Mouse (Mus musculus): ENCODE measurements around the gene Ccdc69.

DNA sequence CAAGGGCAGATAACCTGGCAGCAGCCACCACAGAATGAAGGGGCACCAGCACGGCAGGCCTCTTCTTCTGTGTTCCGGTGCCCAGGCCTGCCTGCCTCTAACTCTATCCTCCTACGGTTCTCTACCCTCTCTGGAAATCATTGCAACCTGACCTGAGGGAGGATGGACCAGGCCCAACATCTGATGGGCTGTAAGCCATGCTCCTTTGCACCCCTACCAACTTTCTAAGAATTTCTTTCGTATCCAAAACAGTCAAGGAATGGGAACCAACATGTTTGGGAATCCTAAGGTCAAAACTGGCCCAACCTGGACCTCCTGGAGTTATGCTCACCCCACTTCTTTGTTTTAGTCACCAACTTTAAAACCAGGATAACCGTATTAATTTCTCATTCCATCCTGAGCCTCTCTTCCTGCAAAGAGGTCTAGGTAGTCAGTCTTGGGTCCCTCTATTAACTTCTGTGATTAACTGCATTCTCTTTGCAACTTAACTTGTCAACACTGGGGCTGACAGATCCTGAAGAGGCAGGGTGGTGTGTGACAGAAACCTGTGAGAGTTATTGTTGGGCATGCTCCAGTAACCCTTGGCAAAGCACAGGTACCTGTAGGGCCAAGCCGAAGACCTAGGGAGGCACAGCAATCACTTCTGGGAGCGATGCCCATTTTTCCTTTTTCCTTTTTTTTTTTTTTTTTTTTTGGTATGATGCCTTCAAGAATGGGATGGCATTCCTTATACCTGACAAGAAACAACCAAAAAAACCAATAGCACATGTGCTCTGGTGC lies 31.8 kb upstream of the Ccdc69 start:
- no peak for TF ChIP-seq POLR2A (IDR thresholded peaks at IDR 0.05; ENCODE audit: control insufficient read depth, low read depth, low read length)
- TF ChIP-seq CTCF (IDR thresholded peaks at IDR 0.05; ENCODE audit: control insufficient read depth, insufficient read depth, insufficient replicate concordance, low read depth, low read length) = no peak

Measured in testis, adult 2 months (tissue).